Mouse (Mus musculus): Measurements from ENCODE around the gene Otud3.

DNA sequence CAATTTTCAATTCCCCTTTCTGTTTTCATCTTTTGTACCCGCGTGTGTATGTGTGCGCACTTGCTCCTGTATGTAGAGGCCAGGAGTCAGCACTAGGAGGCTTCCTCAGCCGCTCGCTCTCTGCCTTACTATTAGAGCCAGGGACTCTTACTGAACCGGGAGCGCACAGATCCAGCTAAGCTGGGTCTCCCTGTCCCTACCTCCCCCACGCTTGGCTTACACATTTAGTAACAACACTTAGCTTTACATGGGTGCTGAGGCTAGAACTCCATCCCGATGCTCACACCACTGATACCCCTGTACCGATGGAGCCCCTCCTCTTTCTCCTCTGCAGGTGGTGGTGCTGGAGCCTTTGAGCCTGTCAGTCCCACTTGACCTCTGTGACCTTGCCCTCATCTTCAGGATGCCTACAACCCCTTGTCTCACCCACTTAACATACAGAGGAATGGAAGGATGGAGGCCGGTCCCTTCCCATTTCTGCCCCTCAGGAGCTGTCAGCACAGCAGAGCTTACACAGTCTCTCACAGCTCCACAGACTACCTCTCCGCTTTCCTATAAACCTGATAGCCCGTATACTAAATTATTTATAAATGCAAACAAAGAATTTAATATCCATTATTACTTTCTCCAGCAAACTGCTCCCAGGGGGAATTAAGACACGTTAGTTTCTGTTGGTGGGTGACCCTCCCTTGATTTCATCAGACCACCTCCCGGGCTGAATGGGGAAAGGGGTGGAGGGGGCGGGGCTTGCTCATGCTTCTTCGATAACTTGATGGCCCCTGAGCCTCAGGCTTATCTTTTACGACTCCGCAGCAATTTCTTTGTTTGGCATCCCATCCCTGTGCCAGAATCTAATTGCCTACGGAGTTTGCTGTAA is 7.7 kb upstream of the Otud3 start:
- TF ChIP-seq POLR2A (IDR thresholded peaks at IDR 0.05; ENCODE audit: control insufficient read depth in 1 of 2, insufficient read depth in 1 of 2, low read depth in 1 of 2, low read length in 2 of 2, poor library complexity in 1 of 2) = no peak
- no peak for TF ChIP-seq RAD21 (IDR thresholded peaks at IDR 0.05; ENCODE audit: low read depth, low read length)
- no peak for TF ChIP-seq BHLHE40 (IDR thresholded peaks at IDR 0.05; ENCODE audit: borderline replicate concordance, low read depth, low read length)
- no peak for TF ChIP-seq GATA1 (IDR thresholded peaks at IDR 0.05; ENCODE audit: low read depth, low read length)
- TF ChIP-seq CTCF (IDR thresholded peaks at IDR 0.05 in 2 of 3, conservative IDR thresholded peaks at IDR 0.05 in 1 of 3; ENCODE audit: control insufficient read depth in 1 of 3, insufficient read depth in 1 of 3, low read depth in 2 of 3, low read length in 3 of 3, poor library complexity in 1 of 3, severe bottlenecking in 1 of 3) = no peak
- TF ChIP-seq CHD2 (IDR thresholded peaks at IDR 0.05; ENCODE audit: low read length) = no peak
- no peak for TF ChIP-seq TBP (IDR thresholded peaks at IDR 0.05; ENCODE audit: low read depth, low read length)
- TF ChIP-seq RCOR1 (IDR thresholded peaks at IDR 0.05; ENCODE audit: low read depth, low read length) = no peak
- TF ChIP-seq MAX (IDR thresholded peaks at IDR 0.05; ENCODE audit: low read length) = no peak
- TF ChIP-seq ZNF384 (IDR thresholded peaks at IDR 0.05; ENCODE audit: low read depth, low read length) = no peak
- TF ChIP-seq UBTF (IDR thresholded peaks at IDR 0.05; ENCODE audit: borderline replicate concordance, insufficient read depth, low read depth, low read length) = no peak
- TF ChIP-seq MAFK (IDR thresholded peaks at IDR 0.05; ENCODE audit: borderline replicate concordance, low read depth, low read length) = no peak
- TF ChIP-seq GABPA (IDR thresholded peaks at IDR 0.05; ENCODE audit: low read depth, low read length) = no peak
